Mouse (Mus musculus) kidney, postnatal 14 days (tissue): Measurements from ENCODE around the gene Afap1l2.
A peak's percentile ranks its signal among the peaks of the same experiment; 100 is the strongest.

ENCODE experiments used
- DNase-seq: peaks from one replicate; pipeline ENCODE4 v3.0.0; 2022; ENCODE audit warnings: mixed read lengths

Afap1l2 gene

DNA sequence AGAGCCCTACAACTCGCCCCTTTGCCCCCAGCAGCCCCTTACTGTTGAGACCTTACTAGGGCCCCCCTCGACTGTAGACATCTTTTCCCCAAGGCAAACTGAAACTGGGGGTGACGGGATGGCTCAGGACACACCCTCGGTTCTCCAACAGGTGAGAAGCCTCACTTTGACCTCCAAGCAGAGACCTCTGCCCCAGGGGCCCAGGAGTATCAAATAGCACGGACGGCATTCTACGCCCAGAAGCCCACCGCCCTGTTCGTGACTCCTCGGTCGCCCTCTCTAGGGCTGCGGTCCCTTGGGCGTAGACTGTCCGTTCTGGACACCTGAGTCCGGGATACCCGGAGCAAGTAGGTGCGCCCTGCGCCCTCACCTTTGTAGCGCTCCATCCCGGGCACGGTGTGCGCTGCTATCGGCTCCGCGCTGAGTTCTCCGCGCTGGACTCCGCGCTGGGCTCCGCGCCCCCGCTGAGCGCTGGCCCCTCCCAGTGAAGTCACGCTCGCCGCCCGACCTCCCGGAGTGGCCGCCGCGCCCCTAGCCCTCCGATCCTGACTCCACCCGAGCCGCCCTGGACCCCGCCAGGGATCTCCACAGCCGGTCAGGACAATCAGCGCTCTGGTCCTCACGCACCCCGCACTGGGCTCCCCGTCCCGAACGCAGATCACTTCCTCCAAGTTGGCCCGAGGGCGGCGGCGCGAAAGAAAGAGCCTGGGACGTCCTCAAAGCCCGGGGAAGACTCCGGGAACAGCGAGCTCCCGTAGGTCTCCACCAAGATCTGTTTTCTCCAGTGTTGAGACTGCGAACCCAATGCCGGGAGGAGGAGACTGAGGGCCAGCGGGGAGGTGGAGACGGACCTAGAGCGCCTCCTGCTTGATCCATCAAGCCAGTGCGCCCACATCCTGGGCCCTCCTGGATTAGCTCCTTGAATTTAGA lies at the start of gene Afap1l2:
Gene Afap1l2 (minus strand): TSS at position 448 of the 930 bp plus-strand sequence.
- peak; percentile 83 for DNase-seq

DNA sequence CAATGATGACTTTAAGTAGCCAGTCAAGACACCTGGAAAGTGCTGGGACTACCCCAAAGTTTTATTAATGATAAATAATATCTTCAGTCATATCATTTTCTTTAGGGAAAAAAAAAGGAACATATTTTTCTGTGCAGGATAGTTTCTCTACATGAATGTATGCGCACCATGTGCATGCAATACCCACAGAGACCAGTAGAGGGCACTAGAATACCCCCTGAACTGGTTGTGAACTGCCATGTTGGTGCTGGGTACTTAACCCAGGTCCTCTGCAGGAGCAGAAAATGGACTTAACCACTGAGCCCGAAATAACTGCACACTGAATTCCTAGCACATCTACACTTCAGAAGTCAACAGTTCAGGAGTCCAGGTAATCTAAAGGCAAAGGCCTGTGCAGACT lies 49.5 kb upstream of the Afap1l2 start:
- no peak for DNase-seq

DNA sequence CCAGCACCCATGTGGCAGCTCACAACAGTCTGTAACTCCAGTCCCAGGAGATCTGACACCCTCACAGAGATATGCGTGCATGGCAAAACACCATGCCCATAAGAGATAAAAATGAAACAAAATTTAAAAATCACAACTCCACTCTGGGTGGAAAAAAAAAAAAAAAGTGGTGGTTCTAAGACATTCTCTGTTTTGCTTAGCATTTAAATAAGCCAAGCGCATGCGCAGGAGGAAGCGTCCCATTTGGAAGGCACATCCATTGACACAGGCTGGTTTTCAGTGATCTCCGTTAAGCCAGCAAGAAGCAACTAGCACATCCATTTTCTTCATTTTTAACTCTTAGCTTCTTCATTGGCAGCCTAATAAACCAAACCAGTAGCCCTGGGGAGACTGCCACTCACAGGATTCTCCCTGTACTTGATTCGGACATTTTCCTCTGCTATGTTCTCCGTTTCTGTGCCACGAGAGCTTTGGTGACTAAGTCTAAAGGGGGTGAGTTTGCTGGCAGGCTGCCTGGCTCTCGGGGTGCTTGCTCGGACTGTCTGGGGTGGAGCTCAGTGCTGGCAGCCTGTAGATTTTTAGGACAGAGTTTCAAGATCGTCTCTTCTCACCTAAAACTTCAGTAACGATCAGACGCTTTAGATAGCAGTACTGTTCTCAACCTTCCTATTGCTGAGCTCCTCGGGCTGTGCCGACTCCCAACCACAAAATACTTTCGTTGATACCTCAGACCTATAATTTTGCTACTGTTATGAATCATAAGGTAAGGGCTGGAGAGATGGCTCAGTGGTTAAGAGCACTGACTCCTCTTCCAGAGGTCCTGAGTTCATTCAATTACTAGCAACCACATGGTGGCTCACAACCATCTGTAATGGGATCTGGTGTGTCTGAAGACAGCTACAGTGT lies 47.4 kb upstream of the Afap1l2 start:
- no peak for DNase-seq

DNA sequence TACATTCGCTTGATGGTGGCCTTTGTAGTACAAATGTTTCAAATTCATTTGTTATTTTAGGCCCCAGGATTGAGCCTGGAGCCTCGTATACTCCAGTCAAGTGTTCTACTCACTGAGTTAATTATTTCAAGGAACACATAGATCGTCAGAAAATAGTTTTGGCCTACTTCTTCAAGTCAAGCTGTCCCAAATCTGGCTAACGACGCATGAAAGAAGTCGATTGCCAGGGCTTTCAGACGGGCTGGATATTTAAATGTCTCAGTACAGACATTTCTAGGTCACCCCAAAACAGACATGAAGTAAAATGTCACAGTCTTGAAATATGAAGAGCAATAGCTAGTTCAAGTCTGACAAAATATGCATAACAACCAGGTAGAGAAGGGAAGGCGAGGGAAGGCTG lies 44.9 kb upstream of the Afap1l2 start:
- DNase-seq, result no peak

DNA sequence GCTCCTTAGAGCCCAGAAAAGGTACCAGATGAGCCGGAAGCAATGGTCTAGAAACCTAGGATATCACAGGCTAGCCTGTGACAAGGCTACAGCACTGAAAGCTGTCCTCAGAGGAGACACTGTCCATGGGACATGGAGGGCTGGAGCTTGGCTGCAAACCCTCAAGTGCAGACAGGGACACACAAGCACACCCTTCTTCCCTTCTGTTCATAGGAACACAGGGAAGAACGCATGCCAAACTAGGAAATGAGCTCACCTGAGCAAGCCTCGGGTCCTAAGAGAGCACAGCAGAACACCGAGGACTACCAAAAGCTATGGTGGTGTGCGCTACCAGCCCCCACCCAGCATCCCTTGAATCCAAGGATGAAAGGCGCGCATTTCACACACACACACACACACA lies 44.0 kb upstream of the Afap1l2 start:
- DNase-seq, result no peak

DNA sequence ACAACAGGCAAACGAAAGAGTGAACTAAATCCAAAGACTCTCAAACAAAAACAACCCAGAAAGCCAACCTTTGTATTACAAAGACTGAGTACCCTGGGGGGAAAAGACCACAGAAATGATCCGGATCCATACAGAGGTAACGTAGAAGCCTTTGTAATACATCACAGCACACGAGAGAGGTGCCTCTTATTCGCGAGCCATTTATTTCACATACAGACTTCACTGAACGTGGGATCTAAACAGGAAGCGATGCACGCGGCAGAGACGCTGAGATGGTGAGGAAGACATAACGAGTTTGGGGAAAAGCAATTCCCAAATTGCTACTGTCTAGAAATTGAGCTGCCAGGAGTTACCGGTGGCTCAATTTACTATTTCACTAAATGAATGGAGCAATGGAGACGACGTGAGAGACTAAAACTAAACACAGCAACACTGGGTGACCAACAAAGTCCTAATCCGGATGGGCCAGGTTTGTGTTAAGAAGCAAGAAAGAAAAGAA lies 41.6 kb upstream of the Afap1l2 start:
- DNase-seq, result no peak

DNA sequence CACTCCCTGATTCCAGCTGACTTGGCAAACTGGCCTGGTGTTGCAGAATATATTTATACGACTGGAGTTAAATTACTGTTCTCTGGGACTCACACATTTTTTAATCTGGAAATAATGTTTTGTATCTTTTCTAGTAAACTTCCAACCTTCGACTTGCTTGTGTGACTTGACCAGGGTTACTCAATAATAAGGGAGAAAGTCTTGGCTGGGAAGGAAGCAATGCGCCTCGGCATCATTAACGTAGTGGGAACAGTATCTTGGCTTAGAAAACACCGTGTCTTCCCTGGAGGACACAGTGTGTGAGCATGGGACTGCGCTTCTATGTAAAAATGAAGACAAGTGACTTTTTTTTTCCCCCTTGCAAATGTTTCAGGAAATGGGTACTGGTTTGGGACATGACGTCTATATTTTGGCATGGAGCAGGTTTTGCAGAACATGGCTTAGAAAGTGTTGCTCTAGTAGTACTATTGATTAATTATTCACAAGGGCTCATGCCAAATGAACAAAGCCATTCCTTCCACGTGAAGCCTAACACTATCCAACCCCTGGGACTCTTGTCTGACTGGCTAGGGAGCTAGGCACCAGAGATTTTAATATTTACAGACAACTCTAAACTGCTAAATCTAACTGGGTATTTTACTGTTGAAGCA lies 39.8 kb upstream of the Afap1l2 start:
- peak; percentile 22 for DNase-seq

DNA sequence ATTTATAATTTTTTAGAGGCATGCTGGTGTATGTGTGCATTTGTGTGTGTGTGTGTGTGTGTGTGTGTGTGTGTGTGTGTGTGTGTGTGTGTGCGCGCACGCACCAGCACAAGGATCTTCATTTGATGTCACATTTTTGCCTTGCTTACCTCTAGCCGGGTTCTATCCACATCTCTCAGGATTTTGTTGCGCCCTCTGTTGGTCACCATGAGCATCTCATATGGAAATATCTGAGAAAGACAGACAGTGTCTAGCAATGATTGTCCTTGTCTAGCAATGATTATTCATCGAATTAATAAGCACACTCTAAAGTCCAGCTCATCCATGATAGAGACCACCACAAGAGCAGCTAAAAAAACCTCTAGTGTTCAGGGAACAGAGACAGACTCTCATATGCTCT lies 31.2 kb upstream of the Afap1l2 start:
- no peak for DNase-seq

DNA sequence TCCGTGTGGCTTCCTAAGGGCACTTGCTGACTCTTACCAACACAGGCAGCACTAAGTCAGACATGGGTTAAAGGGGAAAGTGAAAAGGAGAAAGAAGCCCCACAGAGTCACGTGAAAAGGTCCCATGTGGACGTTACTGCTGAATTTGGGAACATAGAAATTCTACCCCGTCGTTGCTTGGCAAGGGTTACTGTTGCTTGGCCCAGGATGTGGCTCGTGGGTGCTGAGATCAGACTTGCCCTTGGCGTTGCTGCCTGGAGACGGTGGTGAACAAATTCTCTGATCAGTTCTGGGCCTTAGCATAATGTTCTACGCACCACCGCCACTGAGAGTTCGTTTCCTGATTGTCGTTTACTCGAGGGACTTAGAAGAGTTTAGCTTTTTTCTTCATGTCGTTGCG lies 28.8 kb upstream of the Afap1l2 start:
- DNase-seq, result no peak

DNA sequence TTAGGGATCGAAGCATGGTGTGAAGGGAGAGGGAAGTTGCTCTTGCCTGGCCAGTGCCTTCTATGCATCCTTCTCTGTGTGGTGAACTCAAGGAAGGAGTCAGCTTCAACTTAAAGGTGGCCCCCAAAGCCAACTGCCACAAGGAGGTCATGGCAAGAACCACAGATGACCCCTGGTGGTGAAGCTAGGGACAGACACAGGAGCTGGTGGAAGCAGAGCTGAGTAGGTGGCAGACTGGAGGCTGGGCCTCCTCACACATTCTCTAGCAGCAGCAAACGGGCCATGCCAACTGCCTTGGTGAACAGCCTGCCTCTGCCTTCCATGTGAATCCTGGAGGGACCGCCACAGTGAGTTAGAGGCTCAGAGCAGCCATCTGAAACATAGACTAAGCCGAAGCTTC lies 23.6 kb upstream of the Afap1l2 start:
- DNase-seq, result peak; percentile 82

DNA sequence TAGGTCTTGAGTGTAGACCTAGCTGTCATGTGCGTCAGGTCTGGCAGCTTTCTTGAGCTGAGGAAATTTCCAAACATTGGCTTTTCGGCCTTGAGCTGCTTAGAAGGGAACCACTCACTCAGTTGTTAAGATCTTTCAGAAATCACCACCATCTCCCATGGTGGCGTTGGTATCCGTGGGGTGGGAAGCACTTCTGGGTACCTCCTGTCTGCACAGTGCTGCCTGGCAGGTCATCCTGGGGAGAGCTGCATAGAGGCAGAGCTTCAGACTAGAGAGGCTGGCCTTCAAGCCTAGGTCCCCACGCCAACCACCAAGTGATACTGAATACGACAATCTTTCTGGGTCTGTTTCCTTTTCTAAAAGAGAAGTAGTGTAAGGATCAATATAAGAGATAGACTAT lies 21.4 kb upstream of the Afap1l2 start:
- DNase-seq, result no peak

DNA sequence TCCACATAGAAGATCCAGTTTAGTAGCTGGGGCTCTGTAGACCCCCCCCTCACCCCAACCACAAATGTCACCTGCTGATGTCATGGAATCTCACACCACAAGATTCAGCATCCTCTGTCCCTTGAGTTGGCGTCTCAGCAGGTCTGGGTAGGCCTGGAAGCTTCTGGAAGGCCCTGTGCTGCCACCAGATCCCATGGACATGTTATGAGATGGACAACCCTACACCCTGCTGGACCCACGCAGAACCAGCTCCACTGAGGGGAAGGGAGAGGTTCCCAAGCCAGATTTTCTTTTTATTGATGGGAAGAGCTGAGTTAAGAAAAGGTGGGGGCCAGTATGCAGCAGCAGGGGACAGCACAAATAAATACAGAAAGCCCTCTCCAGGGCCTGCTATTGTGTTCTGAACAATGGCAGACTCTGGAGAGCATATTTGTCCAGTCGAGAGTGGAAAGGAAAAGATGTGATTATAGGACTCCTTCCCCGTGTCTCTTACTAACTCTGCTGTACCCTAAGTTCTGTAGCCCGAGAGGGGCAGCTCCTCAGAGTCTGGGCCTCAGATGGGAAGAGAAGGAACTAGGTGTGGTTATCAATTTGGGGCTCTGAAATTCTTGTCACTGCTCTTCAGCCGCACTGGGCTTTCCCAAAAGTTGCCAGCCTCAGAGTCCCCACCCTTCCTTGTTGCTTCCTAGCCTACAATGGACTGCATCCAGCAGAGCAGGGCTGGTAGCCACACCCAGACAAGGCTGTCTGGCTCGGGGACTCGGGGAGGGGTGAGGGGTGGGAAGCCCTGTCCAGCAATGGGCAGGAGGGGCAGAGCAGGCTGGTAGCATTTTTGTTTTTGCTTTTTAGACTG lies 20.5 kb upstream of the Afap1l2 start:
- DNase-seq, result peak; percentile 44

DNA sequence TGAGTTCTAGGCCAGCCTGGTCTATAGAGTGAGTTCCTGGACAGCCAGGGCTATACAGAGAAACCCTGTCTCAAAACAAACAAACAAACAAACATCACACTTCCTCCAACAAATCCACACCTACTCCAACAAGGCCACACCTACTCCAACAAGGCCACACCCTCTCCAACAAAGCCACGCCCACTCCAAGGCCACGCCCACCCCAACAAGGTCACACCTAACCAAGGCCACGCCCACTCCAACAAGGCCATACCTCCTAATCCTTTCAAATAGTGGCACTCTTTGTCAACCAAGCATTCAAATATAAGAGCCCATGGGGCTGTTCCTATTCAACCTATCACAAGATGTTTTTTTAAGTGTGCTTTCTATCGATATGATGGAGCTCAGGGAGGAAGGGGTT lies 18.5 kb upstream of the Afap1l2 start:
- DNase-seq, result no peak

DNA sequence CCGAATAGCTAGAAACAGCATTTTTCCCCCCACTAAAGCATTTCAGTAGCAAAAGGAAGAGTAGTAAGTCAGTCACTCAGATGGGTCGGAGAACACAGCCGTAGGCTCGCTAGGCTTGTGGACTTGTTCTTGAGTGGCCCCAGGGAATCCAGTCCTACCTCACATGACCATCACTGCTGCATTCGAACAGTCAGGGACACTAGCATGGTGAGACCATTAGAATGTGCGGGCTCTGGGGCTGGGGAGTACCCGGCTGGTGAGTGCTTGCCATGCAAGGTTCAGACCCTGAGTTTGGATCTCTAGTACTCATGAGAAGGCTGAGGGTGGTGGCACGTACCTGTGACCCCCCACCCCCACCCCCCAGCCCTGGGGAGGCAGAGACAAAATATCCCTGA lies 9.8 kb upstream of the Afap1l2 start:
- no peak for DNase-seq

DNA sequence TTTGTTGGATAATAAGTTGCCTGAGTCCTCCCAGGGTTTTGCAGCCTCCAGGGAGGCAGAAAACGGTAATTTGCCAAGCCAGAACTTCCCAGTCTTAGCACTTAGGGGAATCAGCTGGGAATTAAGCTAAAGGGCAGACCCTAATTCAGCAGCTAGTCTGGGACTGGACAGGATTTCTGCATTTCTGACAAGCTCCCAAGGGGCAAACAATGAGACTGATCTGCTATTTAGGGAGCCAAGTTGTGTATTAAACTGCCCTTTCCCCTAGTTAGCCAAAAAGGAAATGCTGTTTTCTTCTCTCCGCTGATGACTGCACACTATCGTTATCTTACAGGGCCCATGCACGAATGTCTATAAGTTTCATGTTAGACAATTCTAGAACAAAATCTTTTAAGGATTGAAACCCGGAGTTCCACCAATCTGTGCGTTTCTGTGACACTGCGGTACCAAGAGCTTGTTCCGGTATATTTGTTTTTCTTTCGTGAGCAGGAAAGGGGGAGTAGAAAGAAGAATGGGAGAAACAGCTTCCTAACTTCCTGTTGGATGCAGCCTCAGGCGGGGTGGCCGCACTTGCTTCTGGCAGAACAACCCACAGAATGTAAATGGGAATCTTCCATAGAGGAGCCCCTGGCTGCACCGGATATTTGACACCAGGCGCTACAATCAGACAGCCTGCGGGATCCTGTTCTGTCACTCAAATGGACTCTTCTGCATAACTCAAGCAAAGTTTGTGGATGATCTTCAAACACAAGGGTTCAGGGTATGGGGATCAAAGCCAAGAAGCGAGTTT lies 9.2 kb upstream of the Afap1l2 start:
- peak; percentile 51 for DNase-seq

DNA sequence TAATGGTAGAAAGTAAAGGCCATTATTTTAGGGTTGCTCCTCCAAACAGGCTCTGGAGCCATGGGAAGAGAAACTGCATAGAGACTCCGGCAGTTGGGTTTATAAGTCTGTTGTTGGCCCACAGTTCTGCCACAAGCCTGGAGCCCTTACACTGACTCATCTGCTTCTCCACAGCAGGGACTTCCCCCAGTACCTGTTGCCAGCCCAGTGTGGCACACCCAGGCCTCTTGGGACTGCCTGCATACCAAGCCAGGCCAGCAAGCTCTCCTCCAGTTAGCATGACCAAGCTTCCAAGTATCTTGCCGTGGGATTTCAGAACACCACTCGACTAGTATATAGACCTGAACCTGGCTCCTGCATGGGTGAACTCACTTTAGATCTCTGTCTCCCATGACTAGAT lies 6.8 kb upstream of the Afap1l2 start:
- DNase-seq, result no peak

DNA sequence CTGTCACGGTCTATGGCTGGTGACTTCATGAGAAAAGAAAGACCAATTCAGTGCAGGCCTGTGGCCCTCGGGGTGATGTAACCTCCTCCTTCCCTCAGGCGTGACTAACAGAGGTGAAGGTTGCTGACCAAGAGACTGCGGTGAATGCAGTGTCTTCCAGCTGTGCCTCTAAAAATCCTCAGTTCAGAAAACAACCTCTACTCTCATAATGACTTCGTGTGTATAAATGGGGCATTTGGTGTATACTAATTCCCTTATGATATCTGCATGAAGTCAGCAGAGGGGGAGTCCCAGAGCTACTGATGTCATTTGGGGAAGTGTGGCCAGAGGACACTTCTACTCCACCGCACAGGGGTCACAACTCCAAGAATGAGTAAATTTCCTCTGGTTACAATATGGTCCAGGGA lies 5.2 kb upstream of the Afap1l2 start:
- DNase-seq, result peak; percentile 53

DNA sequence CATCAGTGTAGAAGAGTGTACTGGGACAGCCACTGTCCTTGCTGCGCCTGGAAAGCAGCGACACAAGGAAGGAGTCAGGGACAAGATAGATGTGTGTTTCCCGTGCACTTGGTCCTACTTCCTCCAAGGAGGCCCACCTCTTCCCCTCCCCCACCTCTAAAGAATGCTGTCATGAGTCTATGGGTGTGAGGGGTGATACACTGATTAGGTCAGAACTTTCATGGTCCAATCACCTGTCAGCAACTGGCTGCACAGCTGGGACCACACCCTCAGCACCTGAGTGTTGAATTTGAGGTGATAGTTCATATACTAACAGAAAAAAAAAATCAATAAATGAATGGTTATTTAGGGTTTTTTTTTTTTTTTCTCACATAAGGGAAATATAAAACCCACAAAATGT lies 4.0 kb upstream of the Afap1l2 start:
- no peak for DNase-seq

DNA sequence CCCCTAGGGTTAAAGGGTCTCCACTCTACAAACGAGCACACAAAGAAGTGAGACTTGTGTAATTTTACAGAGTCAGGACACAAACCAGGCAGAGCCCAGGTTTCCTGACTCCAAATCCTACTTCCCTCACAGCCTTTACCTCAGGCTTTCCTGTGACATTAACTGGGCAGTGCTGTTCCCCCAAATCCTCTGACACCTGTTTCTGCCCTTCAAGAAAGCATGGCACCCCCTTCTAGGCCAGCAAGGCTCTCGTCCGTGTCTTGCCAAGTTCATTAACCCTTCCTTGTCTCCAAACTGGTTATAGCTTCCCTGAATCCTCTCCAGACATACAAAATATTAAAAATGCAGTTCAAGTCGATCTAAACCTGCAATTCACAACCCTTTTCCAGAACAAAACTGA lies 2.0 kb upstream of the Afap1l2 start:
- no peak for DNase-seq

DNA sequence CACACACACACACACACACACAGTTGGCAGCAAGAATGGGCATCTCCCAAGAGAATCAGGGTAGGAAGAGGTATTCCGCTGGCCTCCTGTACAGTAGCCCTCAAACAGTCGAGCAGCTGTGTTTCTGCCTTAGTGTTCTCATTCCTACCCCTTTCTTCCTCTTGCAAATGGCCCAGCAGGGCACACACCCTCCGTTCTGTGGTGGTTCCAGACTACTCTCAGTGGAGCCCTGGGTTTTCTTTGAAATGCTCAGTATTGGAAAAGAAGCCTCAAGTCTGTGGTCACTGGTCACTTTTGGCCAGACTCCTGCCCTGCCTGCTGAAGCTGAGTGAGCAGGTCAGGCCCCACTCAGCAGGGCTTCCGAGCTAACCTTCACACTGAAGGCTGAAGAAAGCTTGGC lies 1.6 kb upstream of the Afap1l2 start:
- no peak for DNase-seq

DNA sequence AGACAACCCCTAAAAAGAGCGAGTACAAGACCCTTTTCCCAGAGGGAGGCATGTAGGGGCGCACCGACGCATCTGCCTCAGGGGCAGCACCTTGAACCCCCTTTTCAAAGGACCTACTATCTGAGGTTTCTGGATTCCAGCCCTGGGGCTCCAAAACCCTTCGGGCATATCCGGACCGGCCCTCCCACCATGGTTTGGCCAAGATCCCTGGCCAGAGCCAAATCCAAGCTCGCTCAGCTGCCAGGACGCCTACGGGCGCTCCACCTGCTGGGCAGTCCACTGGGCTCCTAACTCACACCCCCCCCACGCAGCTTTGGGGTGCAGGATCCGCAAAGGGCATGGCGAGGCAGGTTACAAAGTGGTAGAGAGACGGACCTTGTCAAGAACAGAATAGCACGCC lies 737 bp downstream of the Afap1l2 start:
- peak; percentile 82 for DNase-seq
